8 mouse cellular contexts compared by ENCODE assay signal in the genomic region with DNA sequence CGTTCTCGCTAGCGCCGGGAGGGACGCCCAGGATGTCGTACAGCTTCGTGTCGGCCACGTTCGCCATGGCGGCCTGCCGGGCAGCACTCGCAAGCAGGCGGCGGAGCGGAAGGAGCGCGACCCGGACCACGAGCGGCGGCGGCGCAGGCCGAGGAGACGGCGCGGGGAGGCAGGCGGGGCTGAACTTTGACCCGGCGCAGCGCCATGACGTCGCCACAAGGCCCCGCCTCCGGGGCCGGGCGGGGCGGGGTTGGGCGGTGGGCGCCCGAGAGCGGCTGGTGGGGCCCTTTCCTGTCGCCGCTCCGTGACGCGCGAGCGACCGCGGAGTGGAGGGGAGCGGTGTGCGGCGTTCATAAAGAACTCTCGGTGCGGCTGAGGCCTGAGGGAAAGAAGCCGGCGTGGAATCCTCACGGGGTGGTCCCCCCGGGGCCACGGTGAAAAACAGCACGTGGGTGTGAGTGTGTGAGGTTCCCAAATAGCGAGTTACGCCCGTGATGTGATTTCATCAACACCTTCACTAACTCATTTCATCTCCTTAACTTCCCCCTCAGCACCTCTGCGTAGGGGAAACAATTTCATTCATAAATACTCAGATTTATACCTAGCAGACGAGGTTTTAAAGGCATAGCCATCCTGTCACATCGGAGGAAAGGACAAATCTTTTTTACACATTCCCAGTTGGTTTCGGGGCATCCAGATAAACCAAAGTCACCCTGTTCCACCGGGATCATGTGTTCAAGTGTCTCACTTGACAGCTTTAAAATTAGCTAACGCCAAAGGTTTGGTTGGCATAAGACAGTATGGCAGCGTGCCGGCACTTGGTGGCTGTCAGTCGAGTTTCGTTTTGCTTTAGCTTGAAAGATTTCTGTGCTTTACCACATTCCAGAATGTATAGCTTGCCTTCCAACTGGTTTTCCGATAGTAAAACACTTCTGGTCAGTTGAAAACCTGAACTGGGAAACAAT. TPM values are rescaled to one million over a fixed set of nuclear protein-coding genes. Genes with fewer than 3 reads are reported as not detected.
DNase-seq lines count a peak whose midpoint lies in the region; ATAC-seq and TF ChIP-seq lines count a peak whose summit lies in the region.

A gene (minus strand): TSS at position 164 of the 965 bp plus-strand sequence.

- ATAC-seq in erythroid progenitor cell, adult 5-6 weeks (replicated peaks; ENCODE audit: low FRiP score, poor library complexity, severe bottlenecking) = peak; percentile 81
- peak; percentile 95 for ATAC-seq in heart, embryonic 13.5 days (ENCODE audit: extremely low read depth, insufficient number of reproducible peaks, low FRiP score, low TSS enrichment)
- ATAC-seq in liver, embryonic 12.5 days = peak; percentile 93
- peak; percentile 94 for ATAC-seq in stomach, postnatal 0 days (ENCODE audit: low FRiP score, low TSS enrichment)

- H3K9ac ChIP-seq in heart, embryonic 13.5 days = peak within 1 kb of the TSS; percentile 98
- H3K9ac ChIP-seq in liver, embryonic 12.5 days = peak within 1 kb of the TSS; percentile 91
- H3K9ac ChIP-seq in stomach, postnatal 0 days (ENCODE audit: low read length) = peak within 1 kb of the TSS; percentile 93

- no peaks in the 10 kb centered on the region for H3K27me3 ChIP-seq in heart, embryonic 13.5 days (replicated peaks)
- H3K27me3 ChIP-seq in liver, embryonic 12.5 days (replicated peaks) = no peaks in the 10 kb centered on the region
- no peaks in the 10 kb centered on the region for H3K27me3 ChIP-seq in stomach, postnatal 0 days (ENCODE audit: control insufficient read depth, insufficient read depth, low read length)

- H3K4me2 ChIP-seq in heart, embryonic 13.5 days = peak within 1 kb of the TSS; percentile 97
- peak within 1 kb of the TSS; percentile 91 for H3K4me2 ChIP-seq in liver, embryonic 12.5 days
- H3K4me2 ChIP-seq in stomach, postnatal 0 days (replicated peaks; ENCODE audit: low read depth) = peak within 1 kb of the TSS; percentile 81

- peak; percentile 95 for DNase-seq in CD4-positive, CD25-positive, alpha-beta regulatory T cell, adult 2 months (ENCODE audit: low read depth, low spot score)
- DNase-seq in brain, embryonic 18.5 days (ENCODE audit: low read depth, low spot score) = peak; percentile 71
- DNase-seq in kidney, postnatal 10 days = peak; percentile 95
- DNase-seq in natural killer cell, adult 2 months (ENCODE audit: low spot score in 2 of 2) = peak; percentile 85 to 92
- DNase-seq in stomach, postnatal 0 days (ENCODE audit: low spot score) = peak; percentile 90

- peak within 1 kb of the TSS; percentile 97 for H3K4me3 ChIP-seq in heart, embryonic 13.5 days
- peak within 1 kb of the TSS; percentile 93 for H3K4me3 ChIP-seq in liver, embryonic 12.5 days
- peak within 1 kb of the TSS; percentile 80 for H3K4me3 ChIP-seq in stomach, postnatal 0 days (ENCODE audit: low read depth, low read length)

- TF ChIP-seq EP300 in stomach, postnatal 0 days (optimal IDR thresholded peaks at IDR 0.05) = no peak

- peak within 1 kb of the TSS; percentile 95 for H3K27ac ChIP-seq in heart, embryonic 13.5 days (replicated peaks)
- peak within 1 kb of the TSS; percentile 90 for H3K27ac ChIP-seq in liver, embryonic 12.5 days
- H3K27ac ChIP-seq in stomach, postnatal 0 days (replicated peaks) = peak within 1 kb of the TSS; percentile 98

- WGBS in heart, embryonic 13.5 days = under 1% methylated on average over 77 of the region's 77 CpGs
- WGBS in liver, embryonic 12.5 days (ENCODE audit: insufficient replicate concordance) = under 1% methylated on average over 77 of the region's 77 CpGs
- under 1% methylated on average over 54 of the region's 77 CpGs for WGBS in stomach, postnatal 0 days

- H3K4me1 ChIP-seq in heart, embryonic 13.5 days = peaks cover 39% of the 10 kb centered on the region
- peaks cover 40% of the 10 kb centered on the region for H3K4me1 ChIP-seq in liver, embryonic 12.5 days
- H3K4me1 ChIP-seq in stomach, postnatal 0 days (replicated peaks; ENCODE audit: control insufficient read depth, insufficient read depth) = no peaks in the 10 kb centered on the region

- no peak for TF ChIP-seq CTCF in stomach, postnatal 0 days (IDR thresholded peaks at IDR 0.05; ENCODE audit: low read depth)

- no peaks in the 10 kb centered on the region for H3K9me3 ChIP-seq in heart, embryonic 13.5 days
- H3K9me3 ChIP-seq in liver, embryonic 12.5 days (replicated peaks) = no peaks in the 10 kb centered on the region
- no peaks in the 10 kb centered on the region for H3K9me3 ChIP-seq in stomach, postnatal 0 days (ENCODE audit: control insufficient read depth, low read length)

- peaks cover 30% of the 10 kb centered on the region for H3K36me3 ChIP-seq in heart, embryonic 13.5 days
- peaks cover 30% of the 10 kb centered on the region for H3K36me3 ChIP-seq in liver, embryonic 12.5 days
- H3K36me3 ChIP-seq in stomach, postnatal 0 days (ENCODE audit: control insufficient read depth, insufficient read depth, low read length) = no peaks in the 10 kb centered on the region

RNA-seq across cellular contexts. Expression of the gene that starts here (rescaled TPM):
- total RNA-seq in erythroid progenitor cell, adult 5-6 weeks (2015; ENCODE audit: low replicate concordance) = 41.1 and 62.0 TPM in 2 replicates
- 37.1 and 44.1 TPM in 2 replicates for total RNA-seq in erythroid progenitor cell, adult 5-6 weeks (2017; ENCODE audit: low replicate concordance)
- polyA plus RNA-seq in heart, embryonic 13.5 days (2015; fragmentation: Nextera tagmentation; extraction: Ambion mirVana) = 126 and 137 TPM in 2 replicates
- 124 TPM in 2 replicates for polyA plus RNA-seq in liver, embryonic 12.5 days (2016; fragmentation: Nextera tagmentation; extraction: Ambion mirVana)
- 90.4 and 98.1 TPM in 2 replicates for polyA plus RNA-seq in stomach, postnatal 0 days (2015; fragmentation: Nextera tagmentation; extraction: Ambion mirVana)

Comparison
In these comparisons a context has a peak if more than half of its experiments do, and no peak if none do; other contexts are left out.
1. Peak in every context shown above with its lines: DNase-seq, ATAC-seq, H3K4me3 ChIP-seq and H3K27ac ChIP-seq.